Mouse (Mus musculus) stomach, embryonic 16.5 days (tissue): ENCODE results near the gene A4galt. TPM values are rescaled to one million over a fixed set of nuclear protein-coding genes. Genes with fewer than 3 reads are reported as not detected.
A peak's percentile ranks its signal among the peaks of the same experiment; 100 is the strongest.

Experiments used
- ATAC-seq: fragments of 200-750 bp; cut with Nextera tagmentation; 2 replicates; pipeline ENCODE4 v1.8.0; 2017; ENCODE audit warnings: moderate number of reproducible peaks, moderate TSS enrichment; ENCODE audit not compliant: insufficient read depth, low FRiP score
- H3K27ac ChIP-seq: fragments of 300-500 bp; sonication (generic); 2 replicates; pipeline ENCODE4 v1.5.1; 2014; ENCODE audit warnings: low read length
- H3K27me3 ChIP-seq: fragments of 300-500 bp; sonication (generic); 2 replicates; pipeline ENCODE4 v1.6.1; 2014; ENCODE audit warnings: low read length, control low read depth, mixed read lengths; ENCODE audit not compliant: control insufficient read depth, insufficient read depth
- H3K36me3 ChIP-seq: fragments of 300-500 bp; sonication (generic); 2 replicates; pipeline ENCODE4 v1.6.1; 2014; ENCODE audit warnings: low read length; ENCODE audit not compliant: control insufficient read depth, insufficient read depth
- H3K4me1 ChIP-seq: fragments of 300-500 bp; sonication (generic); 2 replicates; pipeline ENCODE4 v1.6.1; 2014; ENCODE audit warnings: low read length, control low read depth, mixed read lengths; ENCODE audit not compliant: control insufficient read depth, insufficient read depth
- H3K4me2 ChIP-seq: fragments of 300-500 bp; sonication (generic); 2 replicates; pipeline ENCODE4 v1.6.1; 2014; ENCODE audit warnings: low read depth, low read length, mixed read lengths
- H3K4me3 ChIP-seq: fragments of 300-500 bp; sonication (generic); replicated peaks from 2 replicates; pipeline ENCODE4 v1.5.1; 2014; ENCODE audit warnings: mild to moderate bottlenecking, low read length
- H3K9ac ChIP-seq: fragments of 300-500 bp; sonication (generic); 2 replicates; pipeline ENCODE4 v1.6.1; 2014; ENCODE audit warnings: low read length
- H3K9me3 ChIP-seq: fragments of 300-500 bp; sonication (generic); replicated peaks from 2 replicates; pipeline ENCODE4 v1.6.1; 2016; ENCODE audit warnings: low read length, control low read depth; ENCODE audit not compliant: control insufficient read depth
- WGBS: fragments of 180-500 bp; shearing (Covaris S2); extraction: QIAGEN DNeasy Blood & Tissue Kit; methylation state at CpG from one replicate; pipeline ENCODE4 v1.1.7; 2014; 5-methylcytosine and 5-hydroxymethylcytosine counted together
- polyA plus RNA-seq: library from polyadenylated mRNA; unstranded; fragments of >200 nt; fragmentation: Nextera tagmentation; extraction: Ambion mirVana; gene quantifications from 2 replicates; pipeline ENCODE4 v1.2.1, GENCODE M21; 2015

Gene A4galt
- polyA plus RNA-seq = 15.3 and 16.9 TPM in 2 replicates

GRCm38 (mm10) chr15:83251176-83252004 lies at the start of gene A4galt:
Gene A4galt, minus strand, starts transcription at chr15:83251774.
- ATAC-seq = peak; percentile 61; the same call in 1 of the 2 replicates
- peak within 1 kb of the TSS; percentile 68 for H3K4me3 ChIP-seq
- H3K27ac ChIP-seq = 0 out of 2 replicates have a peak within 1 kb of the TSS, but pooled peaks have one; percentile 15
- WGBS = 1% methylated on average over 66 of the region's 66 CpGs
- peak within 1 kb of the TSS; percentile 78 for H3K9ac ChIP-seq
- H3K36me3 ChIP-seq = no peaks in the 10 kb centered on the region
- H3K9me3 ChIP-seq = peaks cover 4% of the 10 kb centered on the region; the same call in 1 of the 2 replicates
- peak within 1 kb of the TSS; percentile 84 for H3K4me2 ChIP-seq
- no peaks in the 10 kb centered on the region for H3K27me3 ChIP-seq
- H3K4me1 ChIP-seq = 0 out of 2 replicates have a peak, but pooled peaks cover 3% of the 10 kb centered on the region

- Histone ChIP-seq H3K4me1 (peaks cover 10% of the 10 kb centered on the region), H3K4me2 (no peak overlapping the region), H3K27me3 (no peaks in the 10 kb centered on the region), H3K9ac (no peak overlapping the region), H3K27ac (no peak overlapping the region), H3K9me3 (no peaks in the 10 kb centered on the region), H3K4me3 (no peak overlapping the region), H3K36me3 (peaks cover 22% of the 10 kb centered on the region; the same call in 1 of the 2 replicates)
- WGBS = 52% methylated on average over 10 of the region's 10 CpGs
- no peak for ATAC-seq
These were observed 48.5 kb upstream of the A4galt start for GRCm38 (mm10) chr15:83299916-83300582.

DNA sequence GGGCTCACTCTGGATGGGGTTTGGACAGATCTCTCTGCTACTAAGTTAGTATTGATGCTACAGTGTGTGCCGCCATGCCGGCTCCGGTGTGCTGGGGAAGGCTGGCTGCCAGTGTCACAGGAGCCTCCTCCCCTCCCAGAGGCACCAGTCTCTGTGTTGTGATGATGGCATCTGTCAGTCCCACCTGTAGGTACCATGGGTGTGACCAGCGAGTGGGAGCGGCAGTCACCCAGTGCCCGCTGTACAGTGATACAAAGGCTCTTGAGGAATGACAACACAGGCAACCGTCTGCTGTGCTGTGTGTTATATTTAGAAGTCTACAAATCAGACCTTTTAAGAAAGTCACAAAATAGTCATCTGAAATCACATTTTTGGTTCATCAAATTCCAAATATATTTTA lies 47.9 kb upstream of the A4galt start:
- Histone ChIP-seq H3K27ac (no peak overlapping the region), H3K9me3 (no peaks in the 10 kb centered on the region), H3K4me1 (peaks cover 10% of the 10 kb centered on the region), H3K27me3 (no peaks in the 10 kb centered on the region), H3K36me3 (0 out of 2 replicates have a peak, but pooled peaks cover 18% of the 10 kb centered on the region), H3K4me3 (no peak overlapping the region), H3K9ac (no peak overlapping the region), H3K4me2 (no peak overlapping the region)
- 92% methylated on average over 7 of the region's 7 CpGs for WGBS
- ATAC-seq = no peak

DNA sequence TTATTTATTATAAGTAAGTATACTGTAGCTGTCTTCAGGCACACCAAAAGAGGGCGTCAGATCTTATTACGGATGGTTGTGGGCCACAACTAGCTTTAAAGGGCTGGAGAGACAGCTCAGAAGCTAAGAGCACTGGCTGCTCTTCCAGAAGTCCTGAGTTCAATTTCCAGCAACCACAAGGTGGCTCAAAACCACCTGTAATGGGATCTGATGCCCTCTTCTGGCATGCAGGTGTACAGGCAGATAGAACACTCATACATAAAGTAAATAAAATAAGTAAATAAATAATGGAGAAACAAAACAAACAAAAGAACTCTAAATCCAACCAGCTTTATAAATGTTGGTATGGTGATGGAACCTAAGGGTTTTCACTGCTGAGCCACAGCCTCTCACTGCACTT lies 47.2 kb upstream of the A4galt start:
- Histone ChIP-seq H3K4me1 (peaks cover 12% of the 10 kb centered on the region; the same call in 1 of the 2 replicates), H3K27me3 (no peaks in the 10 kb centered on the region), H3K36me3 (0 out of 2 replicates have a peak, but pooled peaks cover 18% of the 10 kb centered on the region), H3K27ac (no peak overlapping the region), H3K9me3 (no peaks in the 10 kb centered on the region), H3K4me2 (no peak overlapping the region), H3K4me3 (no peak overlapping the region), H3K9ac (no peak overlapping the region)
- 92% methylated on average over 2 of the region's 2 CpGs for WGBS
- no peak for ATAC-seq

- H3K9ac ChIP-seq = no peak overlapping the region
- H3K4me3 ChIP-seq = no peak overlapping the region
- H3K9me3 ChIP-seq = no peaks in the 10 kb centered on the region
- no peak for ATAC-seq
- H3K27me3 ChIP-seq = no peaks in the 10 kb centered on the region
- H3K4me1 ChIP-seq = peaks cover 11% of the 10 kb centered on the region
- whole genome bisulfite sequencing = 87% methylated on average over 8 of the region's 8 CpGs
- H3K4me2 ChIP-seq = no peak overlapping the region
- H3K36me3 ChIP-seq = 0 out of 2 replicates have a peak, but pooled peaks cover 18% of the 10 kb centered on the region
- no peak overlapping the region for H3K27ac ChIP-seq
These were observed 46.7 kb upstream of the A4galt start for GRCm38 (mm10) chr15:83298313-83298712.

GRCm38 (mm10) chr15:83296771-83297311 lies 45.3 kb upstream of the A4galt start:
- no peak overlapping the region for H3K9ac ChIP-seq
- 43% methylated on average over 8 of the region's 8 CpGs for WGBS
- peaks cover 13% of the 10 kb centered on the region for H3K4me1 ChIP-seq
- no peak overlapping the region for H3K4me3 ChIP-seq
- no peak overlapping the region for H3K4me2 ChIP-seq
- 0 out of 2 replicates have a peak, but pooled peaks cover 12% of the 10 kb centered on the region for H3K36me3 ChIP-seq
- no peaks in the 10 kb centered on the region for H3K9me3 ChIP-seq
- H3K27me3 ChIP-seq = no peaks in the 10 kb centered on the region
- no peak for ATAC-seq
- no peak overlapping the region for H3K27ac ChIP-seq

- no peak overlapping the region for H3K4me2 ChIP-seq
- no peak overlapping the region for H3K9ac ChIP-seq
- 0 out of 2 replicates have a peak, but pooled peaks cover 12% of the 10 kb centered on the region for H3K36me3 ChIP-seq
- no peaks in the 10 kb centered on the region for H3K27me3 ChIP-seq
- no peaks in the 10 kb centered on the region for H3K9me3 ChIP-seq
- H3K4me3 ChIP-seq = no peak overlapping the region
- H3K4me1 ChIP-seq = peaks cover 13% of the 10 kb centered on the region
- 91% methylated on average over 4 of the region's 4 CpGs for WGBS
- no peak for ATAC-seq
- no peak overlapping the region for H3K27ac ChIP-seq
These were observed 44.5 kb upstream of the A4galt start for GRCm38 (mm10) chr15:83296050-83296449.

GRCm38 (mm10) chr15:83294954-83295353 lies 43.4 kb upstream of the A4galt start:
- 73% methylated on average over 3 of the region's 3 CpGs for WGBS
- Histone ChIP-seq H3K9me3 (no peaks in the 10 kb centered on the region), H3K9ac (no peak overlapping the region), H3K4me1 (peaks cover 13% of the 10 kb centered on the region), H3K4me2 (no peak overlapping the region), H3K36me3 (0 out of 2 replicates have a peak, but pooled peaks cover 12% of the 10 kb centered on the region), H3K27ac (no peak overlapping the region), H3K27me3 (no peaks in the 10 kb centered on the region), H3K4me3 (no peak overlapping the region)
- no peak for ATAC-seq
